Mouse (Mus musculus) monocyte, adult 2 months (primary cell): ENCODE data around the gene Bend3.

ENCODE experiments used
- DNase-seq, 2 experiments: peaks; one replicate each; pipeline ENCODE4 v3.0.0; 2022; ENCODE audit warnings: low spot score in 2 of 2, low read depth in 1 of 2

Bend3 gene

DNA sequence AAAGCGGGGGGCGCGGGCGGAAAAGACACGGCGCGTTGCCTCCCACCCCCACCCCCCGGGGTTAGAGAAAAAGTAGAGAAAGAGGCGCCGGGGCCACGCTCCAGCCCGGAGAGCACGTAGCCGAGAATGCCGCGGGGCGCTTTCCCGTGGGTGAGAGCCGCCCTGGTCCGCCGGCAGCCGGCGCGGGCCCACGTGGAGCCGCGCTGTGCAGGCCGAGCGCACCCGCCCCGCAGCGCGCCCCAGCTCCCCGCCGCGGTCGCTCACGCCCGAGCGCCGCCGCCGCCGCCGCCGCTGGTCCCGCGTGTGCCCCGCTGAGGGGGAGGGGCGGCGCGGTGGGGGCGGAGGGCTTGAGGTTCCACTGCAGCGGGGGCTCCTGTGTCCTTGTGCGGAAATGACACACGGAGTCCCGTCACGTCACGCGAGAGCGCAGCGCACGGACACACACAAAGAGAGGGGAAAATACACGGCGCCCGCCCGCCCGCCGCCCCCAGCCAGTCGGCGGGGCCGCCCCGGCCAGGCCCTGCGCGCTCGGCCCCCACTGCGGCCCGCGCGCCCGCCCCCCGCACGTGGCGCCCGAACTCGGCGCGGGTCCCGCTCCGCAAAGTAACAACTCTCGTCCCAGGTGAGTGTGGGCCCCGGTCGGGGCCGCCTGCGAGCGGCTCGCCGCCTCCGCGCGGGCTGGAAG, at the start of gene Bend3:
Gene Bend3 (plus strand): TSS at position 81 of the 685 bp plus-strand sequence.
- DNase-seq: peak in 1 of 2 experiments; percentile 9

- no peak for DNase-seq
Measured at GRCm38 (mm10) chr10:43430606-43431005, 48.0 kb upstream of the Bend3 start.

DNA sequence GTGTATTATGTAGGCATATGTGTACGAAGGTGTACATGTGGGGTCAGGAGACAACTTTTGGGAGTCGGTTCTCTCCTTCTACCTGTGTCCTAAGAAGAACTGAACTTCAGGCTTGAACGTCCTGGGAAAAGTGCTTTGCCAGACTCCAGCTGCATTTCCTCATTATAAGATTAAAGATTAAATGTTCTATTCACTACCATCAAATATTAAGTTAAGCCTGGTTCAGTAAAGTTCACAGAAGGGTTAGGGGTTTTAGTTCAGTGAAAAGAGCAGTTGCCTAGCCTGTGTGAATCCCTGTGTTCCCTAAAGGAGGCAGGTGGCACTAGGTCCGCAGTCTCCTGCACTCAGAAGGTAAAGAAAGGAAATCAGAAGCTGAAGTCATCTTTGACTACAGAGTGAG, 44.3 kb upstream of the Bend3 start:
- no peak for DNase-seq

- DNase-seq: no peak
Measured at GRCm38 (mm10) chr10:43435757-43436156, 42.9 kb upstream of the Bend3 start.

GRCm38 (mm10) chr10:43439492-43439941, 39.1 kb upstream of the Bend3 start:
- no peak for DNase-seq

GRCm38 (mm10) chr10:43440050-43440449, 38.6 kb upstream of the Bend3 start:
- DNase-seq: no peak

DNA sequence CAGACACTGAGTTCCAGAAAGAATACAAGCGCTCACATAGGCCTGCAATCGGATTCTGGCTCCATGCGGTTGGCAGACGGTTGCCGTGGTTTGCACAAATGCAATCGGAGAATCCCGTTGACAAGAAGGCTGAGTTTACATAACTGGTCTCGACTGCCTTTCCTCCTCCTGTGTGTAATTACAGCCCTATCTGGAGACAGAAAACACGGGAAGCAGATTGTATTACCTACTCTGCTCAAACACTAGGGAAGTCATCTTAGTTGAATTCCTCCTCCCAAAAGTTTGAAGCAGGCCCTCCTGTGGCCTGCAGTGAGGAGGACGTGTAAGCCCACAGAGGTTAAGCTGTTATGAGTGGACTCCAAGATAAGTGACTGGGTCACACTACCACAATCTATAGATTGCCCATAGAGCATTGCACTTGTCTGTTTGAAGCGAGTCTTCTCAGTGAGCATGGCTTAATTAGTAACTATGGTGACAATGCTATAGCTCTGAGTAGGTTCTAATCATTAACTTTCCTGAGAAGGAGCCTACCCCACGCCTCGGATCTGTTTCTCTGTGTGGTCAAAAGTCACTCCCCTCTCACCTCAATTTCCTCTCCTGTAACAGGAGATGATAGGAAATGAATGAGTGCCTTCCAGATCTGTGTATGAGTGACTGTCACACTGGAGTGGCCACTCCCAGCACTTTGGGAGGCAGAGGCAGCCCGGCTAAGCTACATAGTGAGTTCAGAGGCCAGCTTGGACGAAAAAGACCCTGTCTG, 37.5 kb upstream of the Bend3 start:
- DNase-seq: no peak

- DNase-seq: no peak
Measured at GRCm38 (mm10) chr10:43448656-43449055, 30.0 kb upstream of the Bend3 start.

DNA sequence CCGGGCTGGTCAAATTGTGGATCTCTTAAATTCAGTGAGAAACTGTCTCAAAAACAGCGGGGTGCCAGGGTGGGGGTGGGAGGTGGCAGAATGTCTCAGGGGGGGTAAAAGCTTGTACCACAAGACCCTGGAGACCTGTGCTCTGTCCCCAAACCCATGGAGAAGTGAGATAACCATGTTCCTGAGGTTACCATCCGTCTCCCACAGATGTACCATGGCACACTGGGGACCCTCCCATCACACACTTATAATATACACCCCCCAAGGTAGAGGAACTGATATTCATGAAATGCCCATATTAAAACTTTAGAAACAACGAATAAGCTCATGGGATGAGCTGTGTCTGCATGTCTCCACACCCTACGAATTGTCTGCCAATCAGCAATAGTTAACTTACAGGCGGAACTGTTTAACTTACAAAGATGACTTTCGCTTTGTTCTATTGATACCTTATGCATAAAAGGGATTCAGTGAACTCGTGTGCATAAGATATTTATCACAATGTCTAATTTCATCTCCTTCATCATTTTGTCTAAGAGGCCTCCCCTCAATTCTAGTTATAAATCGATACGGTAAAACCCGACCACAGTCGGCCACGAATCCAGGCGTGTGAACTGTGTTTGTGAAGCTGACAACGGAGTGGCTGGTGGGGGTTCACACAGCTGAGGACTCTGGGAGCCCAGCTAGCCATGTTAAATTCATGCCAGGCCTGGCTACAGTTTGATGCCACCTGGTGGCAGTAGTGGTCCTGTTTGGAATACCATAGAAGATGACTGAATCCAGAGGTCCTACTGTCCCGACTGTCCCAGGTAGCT, 26.6 kb upstream of the Bend3 start:
- no peak for DNase-seq

- DNase-seq: no peak
Measured at GRCm38 (mm10) chr10:43452663-43452996, 26.0 kb upstream of the Bend3 start.

DNA sequence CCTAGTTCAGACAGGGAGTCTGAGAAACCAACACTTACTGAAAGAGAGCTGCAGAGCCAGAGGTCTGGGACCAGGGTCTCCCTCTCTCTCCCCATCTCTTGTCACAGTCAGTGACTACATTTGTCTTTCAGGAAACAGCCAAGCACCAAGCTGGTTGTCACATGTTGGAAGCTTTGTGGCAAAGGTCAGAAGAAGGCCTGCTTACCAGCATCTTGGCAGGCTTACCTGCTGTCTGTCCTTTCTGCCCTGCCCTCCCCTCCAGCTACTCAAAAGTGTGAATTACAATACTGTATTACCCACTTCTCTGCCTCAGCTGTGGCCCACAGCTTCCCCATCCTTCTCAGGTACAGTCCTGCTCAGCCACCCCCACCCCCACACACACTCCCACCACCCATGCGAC, 24.4 kb upstream of the Bend3 start:
- DNase-seq: no peak

GRCm38 (mm10) chr10:43454671-43455070, 24.0 kb upstream of the Bend3 start:
- no peak for DNase-seq

- no peak for DNase-seq
Measured at GRCm38 (mm10) chr10:43462821-43463220, 15.8 kb upstream of the Bend3 start.

- no peak for DNase-seq
Measured at GRCm38 (mm10) chr10:43463227-43463626, 15.4 kb upstream of the Bend3 start.

DNA sequence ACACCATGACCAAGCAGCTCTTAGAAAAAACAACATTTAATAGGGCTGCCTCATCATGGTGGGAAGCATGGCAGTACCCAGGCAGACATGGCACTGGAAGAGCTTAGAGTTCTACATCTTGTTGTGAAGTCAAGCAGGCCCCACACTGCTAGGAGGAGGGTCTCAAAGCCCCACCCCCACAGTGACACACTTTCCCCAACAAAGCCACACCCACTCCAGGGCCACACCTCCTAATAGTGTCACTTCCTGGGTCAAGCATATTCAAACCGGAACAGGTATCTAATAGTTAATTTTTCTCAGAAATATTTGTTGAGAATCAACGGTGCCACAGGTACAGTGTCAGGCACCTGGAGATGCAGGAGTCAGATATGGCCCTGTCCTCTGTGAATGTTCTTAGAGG, 12.4 kb upstream of the Bend3 start:
- DNase-seq: no peak

- no peak for DNase-seq
Measured at GRCm38 (mm10) chr10:43467659-43468058, 11.0 kb upstream of the Bend3 start.

- DNase-seq: no peak
Measured at GRCm38 (mm10) chr10:43468293-43468692, 10.3 kb upstream of the Bend3 start.

DNA sequence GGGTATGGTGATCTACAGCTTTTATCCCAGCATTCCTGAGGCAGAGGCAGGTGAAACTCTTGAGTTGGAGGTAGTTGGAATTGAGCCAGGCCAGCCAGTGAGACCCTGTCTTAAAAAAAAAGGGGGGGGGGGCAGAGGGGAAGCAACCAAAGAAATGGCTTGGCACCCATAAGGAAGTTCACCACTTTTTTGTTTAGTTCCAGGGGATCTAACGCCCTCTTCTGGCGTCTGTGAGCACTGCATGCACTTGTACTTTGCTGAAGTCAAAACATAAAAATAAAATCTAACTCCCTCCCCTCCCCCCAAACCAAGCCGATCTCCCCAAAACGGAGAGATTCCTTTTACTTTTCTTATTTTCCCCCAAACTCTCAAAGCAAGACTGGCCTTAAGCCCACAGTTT, 3.3 kb upstream of the Bend3 start:
- no peak for DNase-seq

GRCm38 (mm10) chr10:43477459-43477858, 1.2 kb upstream of the Bend3 start:
- DNase-seq: no peak

DNA sequence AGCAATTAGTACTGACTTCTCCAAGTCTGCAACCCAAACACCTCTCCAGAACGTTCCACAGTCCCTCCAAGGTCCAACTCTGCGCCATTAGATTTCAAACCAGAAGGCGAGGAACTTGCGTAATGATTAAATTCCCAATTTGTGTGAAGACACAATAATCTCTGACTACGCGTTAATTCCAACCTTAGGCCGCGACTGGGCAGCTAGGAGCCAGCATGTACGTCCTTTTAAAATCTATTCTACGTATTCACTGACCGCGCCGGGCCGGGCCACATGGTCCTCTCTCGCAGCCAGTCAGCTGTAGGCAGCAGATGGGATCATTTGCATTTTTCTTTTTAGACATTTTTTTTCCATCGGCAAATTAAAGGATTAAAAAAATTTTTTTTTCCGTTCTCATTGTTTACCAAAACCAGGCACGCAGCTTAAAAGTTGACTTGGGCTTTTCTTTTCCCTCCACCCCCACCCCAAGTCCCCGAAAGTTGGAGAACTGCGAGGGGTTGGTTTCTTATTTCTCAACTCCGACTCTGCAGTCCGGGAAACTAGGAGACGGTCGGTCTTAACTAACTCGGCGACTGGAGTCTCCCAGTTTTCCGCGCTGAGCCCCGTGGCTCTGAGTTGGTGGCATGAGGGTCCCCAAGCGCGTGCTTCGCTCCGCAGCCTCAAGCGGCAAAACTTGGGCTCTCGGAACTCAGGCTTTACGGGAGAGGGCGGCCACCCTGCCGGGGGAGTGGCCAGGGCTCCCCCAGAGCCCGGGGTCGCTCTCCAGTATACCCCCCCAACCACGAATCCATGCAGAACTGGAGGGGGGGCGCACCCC, 558 bp upstream of the Bend3 start:
- DNase-seq: no peak
